Mouse (Mus musculus) yolk sac, embryonic 10.5 days (tissue): ENCODE data around the gene Fadd.

Experiments used
- DNase-seq: peaks from one replicate; pipeline ENCODE4 v3.0.0-alpha.2; 2017; ENCODE audit warnings: low spot score

Gene Fadd

DNA sequence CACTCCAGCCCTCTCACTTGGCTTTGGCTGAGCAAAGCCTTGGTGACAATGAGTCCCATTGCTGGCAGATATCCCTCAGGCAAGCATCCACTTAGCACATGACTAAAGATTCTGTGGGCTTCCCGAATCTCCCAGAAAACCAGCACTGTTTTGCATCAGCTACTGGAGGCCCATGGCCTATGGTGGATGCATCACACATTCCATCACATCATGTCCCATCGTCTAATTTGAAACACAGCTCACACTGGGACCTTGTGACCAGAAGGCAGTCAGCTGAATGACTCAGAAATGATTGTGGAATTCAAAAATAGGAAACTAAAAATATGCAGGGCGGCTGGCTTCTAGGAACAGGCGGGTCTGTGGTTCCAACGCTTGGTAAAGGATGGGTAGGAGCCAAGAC, 4.4 kb downstream of the Fadd start:
- no peak for DNase-seq

DNA sequence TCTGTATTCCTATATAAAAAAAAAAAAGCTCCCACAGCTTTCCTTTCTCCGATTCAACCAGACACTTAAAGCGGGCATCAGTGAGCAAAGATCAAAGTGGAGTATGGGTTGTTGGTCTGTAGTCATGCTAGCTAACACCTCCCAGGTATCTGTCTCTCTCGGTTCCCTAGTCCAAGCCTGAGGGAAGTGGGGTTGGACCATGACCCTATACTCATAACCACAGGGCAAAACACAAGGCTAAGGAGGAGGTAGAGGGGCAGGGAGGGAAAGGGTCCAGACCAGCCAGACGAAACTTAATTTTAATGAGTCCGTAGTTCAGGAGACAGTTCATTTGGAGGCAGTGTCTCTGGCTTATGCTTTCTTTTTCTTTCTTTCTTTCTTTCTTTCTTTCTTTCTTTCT, 10.0 kb downstream of the Fadd start:
- no peak for DNase-seq

DNA sequence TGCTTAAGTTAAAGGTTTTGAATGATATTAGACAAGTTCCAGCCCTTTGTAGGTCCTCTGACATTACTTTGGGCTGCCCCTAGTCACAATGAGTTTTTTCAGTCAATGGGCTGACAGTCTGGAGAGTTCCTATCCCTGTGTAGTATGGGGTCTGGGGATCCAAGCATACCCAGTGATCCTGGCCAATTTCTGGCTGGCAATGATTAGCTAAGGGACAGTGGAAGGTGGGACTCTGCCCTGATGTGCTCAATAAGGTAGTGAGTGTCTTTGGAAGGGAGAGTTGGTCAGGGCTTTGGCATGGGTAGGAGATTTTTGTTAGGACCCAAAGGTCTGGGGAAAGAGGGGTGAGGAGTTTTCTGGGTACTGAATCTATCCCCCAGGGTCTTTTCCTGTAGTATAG, 10.7 kb downstream of the Fadd start:
- no peak for DNase-seq

DNA sequence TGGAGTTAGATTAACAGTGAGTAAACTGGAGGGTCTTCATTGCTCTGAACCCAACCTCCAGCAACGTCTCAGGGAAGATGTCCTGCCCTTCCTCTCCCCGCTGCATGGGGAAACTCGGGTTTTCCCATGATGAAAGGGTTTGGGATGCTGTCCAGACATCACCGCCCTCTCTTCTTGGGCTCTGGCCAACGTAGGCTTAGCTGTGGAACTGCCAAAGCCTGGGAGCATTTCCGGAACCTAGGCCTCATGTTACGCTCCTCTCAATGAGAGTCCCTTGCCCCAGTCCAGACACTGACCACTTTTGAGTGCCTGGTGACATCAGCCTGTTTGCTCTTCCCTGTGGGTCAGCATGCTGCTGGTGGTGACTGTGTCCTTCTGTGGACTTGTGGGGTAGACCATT, 12.8 kb downstream of the Fadd start:
- no peak for DNase-seq

DNA sequence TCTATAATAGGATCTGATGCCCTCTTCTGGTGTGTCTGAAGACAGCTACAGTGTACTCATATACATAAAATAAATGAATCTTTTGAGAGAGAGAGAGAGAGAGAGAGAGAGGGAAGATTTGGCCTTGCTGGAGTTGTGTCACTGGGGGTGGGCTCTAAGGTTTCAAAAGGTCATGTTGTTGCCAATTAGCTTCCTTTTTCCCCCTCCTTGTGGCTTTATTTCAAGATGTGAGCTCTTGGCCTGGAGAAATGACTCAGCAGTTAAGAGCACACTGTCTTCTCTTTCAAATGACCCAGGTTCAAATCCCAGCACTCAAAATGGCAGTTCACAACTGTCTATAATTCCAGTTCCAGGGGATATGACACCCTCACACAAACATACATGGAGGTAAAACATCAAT, 14.2 kb downstream of the Fadd start:
- no peak for DNase-seq

DNA sequence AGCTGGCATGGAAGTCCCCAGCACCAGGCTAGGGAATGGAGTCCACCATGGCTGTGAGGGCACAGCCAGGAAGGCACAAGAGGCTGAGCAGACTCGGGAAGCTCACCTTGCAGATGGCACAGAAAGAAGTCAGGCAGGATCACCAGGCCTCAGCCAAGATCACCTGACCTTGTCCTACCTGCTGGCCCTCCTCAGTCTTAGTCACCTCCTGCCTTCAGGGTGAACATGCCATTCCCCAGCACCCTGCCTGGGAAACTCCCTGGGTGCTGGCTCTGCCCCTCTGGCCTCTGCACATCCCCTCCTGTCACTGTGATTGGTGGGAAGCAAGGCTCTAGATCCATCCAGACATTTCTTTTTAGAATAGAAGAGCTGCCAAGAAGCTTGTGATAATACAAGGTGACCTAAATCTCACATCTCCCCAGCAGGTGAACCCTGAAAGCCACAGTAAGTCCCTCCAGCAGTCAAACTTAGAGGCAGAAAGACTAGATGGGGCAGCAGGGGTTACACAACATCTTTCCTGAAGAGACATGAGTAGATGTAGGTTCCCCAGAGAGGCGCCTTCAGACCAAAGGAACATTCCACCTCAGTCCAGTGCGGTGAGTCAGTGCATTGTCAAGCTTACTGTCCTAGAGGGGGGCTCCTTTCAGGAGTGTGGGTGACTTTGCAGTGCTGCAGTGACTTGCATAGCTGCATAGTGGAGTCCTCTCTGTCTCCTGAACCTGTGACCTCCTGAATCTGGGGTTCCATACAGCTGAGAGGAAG, 15.2 kb downstream of the Fadd start:
- no peak for DNase-seq

DNA sequence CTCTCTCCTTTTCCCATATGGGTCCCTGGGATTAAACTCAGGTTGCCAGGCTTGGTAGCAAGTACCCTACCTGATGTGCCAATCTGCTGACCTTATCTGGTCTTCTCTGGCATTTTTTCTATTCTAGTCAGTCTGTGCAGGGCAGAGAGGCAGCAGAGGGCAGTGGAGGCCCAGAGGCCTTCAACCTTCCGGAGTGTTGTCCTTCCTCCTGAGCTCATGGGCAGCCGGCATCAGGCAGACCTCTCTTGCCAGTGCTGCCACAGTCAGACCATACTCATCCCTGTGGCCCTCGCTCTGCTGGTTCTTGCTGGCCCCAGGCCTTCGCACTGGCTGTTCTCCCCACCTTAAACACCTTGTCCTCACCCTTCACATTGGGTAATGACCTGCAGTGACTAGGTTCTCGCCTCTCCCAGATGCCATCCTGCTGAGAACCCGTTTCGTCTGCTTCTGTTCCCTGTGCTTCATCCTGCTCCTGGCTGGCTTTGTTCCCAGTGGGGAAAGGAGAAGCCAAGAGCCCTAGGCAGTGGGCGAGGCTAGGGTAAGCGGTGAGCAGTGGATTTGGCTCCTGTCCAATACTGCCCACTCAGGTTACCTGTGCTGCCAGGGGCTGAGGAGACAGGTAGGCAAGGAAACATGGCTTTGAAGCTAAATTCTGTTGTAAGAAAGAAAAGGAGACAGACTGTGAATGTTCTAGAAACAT, 18.7 kb downstream of the Fadd start:
- DNase-seq: no peak

DNA sequence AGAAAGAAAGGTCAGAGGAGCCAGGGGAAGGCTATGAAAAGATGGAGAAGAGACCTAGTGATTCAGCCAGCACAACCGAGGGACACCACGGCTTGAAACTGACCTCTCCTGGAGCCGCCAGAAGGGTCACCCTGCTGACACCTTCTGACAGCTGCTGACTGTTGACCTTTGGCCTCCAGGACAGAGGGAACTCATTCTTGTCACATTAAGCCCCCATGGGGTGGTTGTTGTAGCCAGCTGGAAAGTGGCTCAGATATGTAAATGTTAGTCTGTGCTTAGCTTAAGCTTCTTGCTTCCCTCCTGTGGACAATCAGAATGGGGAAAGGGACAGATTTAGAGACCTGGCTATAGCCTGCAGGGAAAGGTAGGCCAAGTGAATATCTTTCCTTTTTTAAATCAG, 20.2 kb downstream of the Fadd start:
- peak; percentile 62 for DNase-seq

DNA sequence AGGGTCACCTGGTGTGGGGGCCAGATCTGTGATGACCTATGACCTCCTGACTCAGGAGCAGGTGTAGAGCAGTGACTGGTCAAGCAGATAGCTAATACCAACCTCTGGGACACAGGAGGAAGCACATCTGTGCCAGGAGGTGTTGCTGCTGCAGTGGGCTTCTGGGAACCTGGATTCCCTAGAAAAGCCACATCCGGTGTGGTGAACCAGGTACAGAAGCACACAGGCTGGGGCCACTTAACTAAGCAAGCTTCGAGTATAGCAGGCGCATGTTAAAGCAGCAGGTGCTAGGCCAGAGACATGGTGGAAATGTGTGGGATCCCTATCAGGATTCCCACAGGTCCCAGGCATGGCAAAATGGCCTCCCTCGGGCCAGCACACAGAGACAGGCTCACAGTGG, 21.7 kb downstream of the Fadd start:
- no peak for DNase-seq

DNA sequence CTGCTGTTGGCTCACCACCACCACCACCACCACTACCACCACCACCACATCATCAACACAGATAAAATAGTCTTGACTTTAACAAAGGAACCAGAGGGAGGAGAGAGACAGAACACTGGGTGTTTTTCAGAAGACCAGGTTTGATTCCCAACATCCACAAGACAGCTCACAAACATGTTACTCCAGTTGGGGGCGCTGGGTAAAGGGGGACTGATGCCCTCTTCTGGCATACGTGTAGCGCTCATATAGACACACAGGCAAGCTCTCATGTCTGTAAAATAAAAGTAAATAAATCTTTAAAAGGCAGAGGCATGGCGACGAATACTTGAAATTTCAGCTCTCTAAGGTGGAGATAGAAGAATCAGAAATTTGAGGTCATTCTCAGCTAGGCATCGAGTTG, 23.7 kb downstream of the Fadd start:
- no peak for DNase-seq

DNA sequence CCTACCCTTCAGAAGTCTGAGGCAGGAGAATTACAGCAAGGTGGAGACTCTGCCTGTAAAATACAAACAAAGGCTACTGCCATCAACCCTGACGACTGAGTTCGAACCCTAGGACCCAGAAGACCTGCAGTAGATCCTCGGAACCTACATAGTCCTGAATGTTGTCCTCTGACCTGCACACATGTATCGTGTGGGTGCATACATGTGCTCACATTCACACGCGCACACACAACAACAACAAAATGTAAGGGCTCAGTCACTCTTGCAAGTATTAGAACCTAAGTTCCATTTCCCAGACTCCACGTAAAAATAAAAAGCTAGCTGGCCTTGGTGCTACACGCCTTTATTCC, 28.2 kb downstream of the Fadd start:
- no peak for DNase-seq

DNA sequence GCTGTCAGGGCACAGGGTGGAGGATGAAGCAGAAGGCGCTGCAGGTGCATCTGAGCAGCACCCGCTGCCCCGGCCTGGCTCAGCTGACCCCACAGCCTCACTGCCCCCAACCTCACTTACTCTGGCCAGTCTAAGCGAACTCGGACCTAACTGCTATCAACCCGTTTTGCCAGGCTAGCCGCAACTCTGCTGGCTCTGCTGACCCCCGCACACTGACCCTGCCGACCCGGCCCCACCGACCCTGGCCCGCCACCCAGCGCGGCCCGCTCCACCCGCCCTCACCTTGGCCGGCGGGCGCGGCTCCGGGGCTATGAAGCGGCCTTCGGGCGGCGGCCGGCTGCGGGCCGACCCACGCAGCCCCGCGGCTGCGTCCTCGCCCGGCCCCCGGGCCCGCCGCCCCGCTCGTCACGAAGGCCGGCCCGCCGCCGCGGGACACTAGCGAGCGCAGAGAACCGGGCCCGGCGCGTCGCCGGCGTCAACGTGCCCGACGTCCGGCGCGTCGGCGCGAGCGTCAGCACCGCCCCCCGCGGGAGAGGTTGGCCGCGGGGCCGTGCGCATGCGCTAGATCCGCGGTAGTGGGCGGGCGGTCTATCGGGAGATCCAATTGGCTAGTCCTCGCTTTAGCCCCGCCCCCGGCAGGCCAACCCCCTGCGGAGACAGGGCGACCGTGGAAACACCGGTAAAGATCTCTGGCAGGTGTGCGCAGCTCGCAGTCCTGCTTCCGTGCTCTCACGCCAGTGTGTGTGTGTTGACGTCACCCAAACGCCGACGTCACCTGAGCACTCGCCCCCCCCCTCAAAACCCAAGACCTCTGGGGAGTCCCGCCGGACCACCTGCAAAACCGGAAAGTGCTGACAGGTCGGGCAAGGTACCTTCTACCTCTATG, 28.8 kb downstream of the Fadd start, which contains the start of gene Ppfia1:
Gene Ppfia1 (minus strand): TSS at position 493 of the 886 bp plus-strand sequence.
- peak; percentile 95 for DNase-seq

DNA sequence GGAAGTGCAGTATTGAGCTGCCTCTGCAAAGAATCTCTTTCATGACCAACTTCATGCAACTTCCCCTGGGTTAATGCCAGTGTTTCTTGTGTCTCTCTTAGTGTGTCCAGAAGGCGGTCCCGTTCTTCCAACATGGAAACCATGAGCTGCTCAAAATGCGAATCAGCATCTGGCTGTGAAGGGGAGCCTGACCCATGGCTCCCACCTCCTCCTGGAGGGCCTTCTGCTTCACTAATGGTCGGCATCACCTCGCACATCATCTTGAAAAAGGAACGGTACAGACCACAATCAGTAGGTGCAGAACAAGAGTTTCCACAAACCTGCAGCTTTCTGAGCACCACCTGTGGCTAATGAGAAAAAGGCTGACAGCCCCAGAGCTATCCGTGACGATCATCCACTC, 30.0 kb downstream of the Fadd start:
- no peak for DNase-seq

DNA sequence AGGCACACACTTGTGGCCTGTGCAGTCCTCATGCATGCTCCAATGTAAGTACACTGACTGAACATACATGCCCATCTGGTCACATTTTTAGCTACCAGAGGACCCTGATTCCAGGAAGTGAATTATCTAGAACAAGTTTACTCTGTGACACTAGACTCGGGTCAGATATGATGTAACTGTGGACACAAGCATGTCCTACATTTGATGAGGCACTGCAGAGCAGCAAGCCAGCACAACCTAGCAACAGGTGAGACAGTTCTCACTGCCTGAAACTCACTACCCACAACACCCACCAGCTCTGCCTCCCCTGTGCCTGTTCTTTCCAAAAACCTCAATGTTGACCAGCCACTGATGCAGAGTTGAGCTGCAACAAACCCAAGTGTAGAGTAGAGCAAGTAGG, 31.5 kb downstream of the Fadd start:
- DNase-seq: no peak

DNA sequence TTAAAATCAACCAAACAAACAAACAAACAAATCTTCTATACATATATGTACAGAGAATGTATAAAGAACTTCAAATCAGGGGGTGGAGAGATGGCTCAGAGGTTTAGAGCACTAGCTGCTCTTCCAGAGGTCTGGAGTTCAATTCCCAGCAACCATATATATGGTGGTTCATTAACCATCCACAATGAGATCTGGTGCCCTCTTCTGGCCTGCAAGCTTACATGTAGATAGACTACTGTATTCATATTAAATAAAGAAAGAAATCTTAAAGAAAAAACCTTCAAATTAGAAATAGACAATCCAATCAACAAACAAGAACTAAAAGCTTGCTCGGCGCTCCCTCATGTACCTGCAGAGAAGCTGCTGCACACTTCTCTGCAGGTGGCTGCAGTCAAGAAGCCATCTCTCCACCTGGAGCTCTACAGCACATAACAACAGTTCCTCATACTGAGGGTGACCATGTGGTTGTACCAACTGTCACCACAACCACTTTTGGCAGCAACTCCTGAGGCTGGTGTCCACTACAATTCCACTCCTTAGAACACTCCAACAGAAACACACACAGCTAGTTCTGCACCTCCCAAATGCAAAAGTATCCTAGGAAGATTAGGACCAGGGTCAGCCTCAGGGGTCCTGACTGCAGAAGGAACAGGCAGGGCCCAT, 32.2 kb downstream of the Fadd start:
- DNase-seq: no peak

DNA sequence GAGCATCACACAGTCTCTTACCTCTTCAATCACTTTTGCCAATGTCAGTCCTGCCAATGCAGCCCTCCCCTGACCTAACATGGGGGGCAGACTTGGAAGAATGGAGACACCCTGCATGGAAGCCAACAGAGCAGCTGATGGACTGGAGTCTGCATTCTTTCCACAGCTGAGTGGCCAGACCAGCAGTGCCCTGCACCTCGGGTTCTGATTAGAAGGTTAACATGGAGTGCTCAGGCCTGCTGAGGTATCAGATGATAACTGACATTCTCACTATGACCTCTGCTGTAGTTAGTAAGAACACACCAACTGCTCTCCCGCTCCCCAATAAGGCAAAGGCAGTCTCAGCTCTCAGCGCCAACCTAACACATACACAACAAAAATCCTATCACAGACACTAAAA, 37.0 kb downstream of the Fadd start:
- no peak for DNase-seq

DNA sequence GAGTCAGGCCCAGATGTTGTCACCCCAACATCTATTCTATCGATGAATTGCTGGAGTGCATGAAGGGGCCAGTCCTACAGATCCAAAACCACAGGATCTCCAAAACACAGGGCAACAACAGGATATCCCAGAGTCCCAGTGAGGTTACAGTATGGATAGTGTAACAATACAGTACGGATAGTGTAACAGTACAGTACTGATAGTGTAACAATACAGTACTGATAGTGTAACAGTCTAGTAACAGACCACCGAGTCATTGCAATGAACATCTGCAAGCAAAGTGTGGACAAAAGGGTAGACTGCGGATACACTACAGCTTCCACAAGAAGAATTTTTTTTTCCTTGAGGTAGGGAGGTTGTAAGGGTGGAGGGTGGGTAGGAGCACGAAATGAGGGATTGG, 40.9 kb downstream of the Fadd start:
- no peak for DNase-seq

DNA sequence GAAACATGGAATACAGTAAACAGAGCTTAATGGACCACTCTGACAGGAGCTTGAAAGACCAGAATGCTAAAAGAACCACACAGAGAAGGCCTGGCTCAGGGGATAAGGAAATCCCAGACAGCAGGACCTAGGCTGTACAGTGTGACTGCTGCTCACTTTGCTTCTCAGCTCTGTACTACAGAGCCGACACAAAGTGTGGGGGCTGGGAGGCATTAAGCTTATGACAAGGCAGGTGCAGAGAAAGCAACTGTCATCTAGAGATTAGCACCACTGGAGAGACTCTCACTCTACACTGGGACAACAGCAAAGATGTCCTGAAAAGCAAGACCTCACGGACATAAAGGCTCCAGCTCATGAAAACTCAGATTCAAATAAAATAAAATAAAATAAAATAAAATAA, 43.1 kb downstream of the Fadd start:
- no peak for DNase-seq

DNA sequence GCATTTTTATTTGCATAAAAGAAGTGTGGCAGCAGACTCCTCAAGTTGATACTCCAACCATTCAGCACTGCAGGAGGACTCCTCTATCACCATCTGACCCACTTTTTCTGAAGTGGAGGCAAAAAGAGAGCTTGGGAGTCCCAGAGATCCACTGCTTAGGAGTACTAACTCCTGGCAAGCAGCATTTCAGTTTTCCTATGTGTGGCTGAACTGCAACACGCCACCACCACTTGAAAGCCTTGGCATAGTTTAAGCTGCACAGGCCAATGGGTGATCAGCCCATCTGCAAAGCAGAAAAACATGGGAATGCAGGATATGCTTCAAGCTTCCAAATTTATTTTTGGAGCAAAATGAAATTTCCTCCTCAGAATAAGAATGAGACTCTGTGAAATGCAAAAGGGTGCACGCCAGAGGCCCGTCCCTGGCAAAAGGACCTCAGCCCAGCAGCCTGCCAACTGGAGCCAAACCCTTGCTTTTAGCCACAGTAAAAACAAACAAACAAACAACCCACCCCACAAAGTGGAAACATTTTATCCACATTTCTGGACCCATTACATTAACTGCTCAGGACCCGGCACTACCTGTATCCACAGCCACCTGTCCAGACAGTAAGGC, 44.1 kb downstream of the Fadd start:
- DNase-seq: no peak

DNA sequence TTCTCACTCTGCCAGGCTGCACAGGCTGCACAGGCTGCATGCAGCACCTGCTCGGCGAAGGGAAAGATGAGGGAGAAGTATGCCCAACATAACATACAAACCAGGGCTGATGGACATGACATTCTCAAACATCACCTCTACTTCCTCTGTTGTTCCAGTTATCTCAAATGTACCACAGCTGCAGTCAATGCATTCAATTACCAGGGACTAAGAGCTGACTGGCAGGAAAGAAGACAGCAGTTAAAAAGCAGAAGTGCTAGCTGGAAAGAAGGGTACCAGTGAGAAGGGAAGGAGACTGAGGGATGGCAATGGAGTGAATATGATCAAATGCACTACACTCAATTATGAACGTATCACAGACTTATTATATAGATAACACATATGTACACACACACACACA, 45.9 kb downstream of the Fadd start:
- DNase-seq: no peak

DNA sequence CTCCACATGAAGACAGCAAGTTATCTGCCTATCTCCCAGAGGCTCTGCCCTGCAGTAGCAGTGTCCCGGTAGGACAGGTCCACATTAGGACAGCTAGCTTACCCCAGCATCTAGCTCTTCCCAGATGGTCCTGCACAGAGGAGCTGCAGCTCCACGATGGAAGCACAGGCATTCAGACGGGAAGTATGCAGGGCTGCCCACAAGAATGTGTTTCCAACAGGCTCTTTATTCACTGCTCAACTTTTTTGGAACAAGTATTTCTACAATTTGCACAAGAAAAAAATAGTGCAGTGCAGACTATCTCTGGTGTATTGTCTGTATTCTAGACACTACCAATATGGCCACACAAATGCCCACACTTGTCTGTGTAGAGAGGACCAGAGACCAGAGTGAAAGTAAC, 47.5 kb downstream of the Fadd start:
- no peak for DNase-seq
